Mouse (Mus musculus) left cerebral cortex, postnatal 25 days (tissue): ENCODE measurements around the gene Mthfd1l. TPM values are rescaled to one million over a fixed set of nuclear protein-coding genes. Genes with fewer than 3 reads are reported as not detected.

Source experiments
- DNase-seq, 2 experiments: peaks; one replicate each; pipeline ENCODE4 v3.0.0; 2022; ENCODE audit warnings: low spot score in 2 of 2, mixed read lengths in 1 of 2
- intact Hi-C: fragments of 180-260 bp; cut with DNase I; formaldehyde crosslinking; loops from one replicate; pipeline ENCODE4 v1.15.1; 2025
- total RNA-seq, 2 experiments: library from RNA; stranded (reverse); gene quantifications; 2 replicates each; pipeline ENCODE4 v1.2.3; 2021

Gene Mthfd1l
- total RNA-seq, 2 experiments from 2014 or later, result 9.2 to 11.2 TPM

DNA sequence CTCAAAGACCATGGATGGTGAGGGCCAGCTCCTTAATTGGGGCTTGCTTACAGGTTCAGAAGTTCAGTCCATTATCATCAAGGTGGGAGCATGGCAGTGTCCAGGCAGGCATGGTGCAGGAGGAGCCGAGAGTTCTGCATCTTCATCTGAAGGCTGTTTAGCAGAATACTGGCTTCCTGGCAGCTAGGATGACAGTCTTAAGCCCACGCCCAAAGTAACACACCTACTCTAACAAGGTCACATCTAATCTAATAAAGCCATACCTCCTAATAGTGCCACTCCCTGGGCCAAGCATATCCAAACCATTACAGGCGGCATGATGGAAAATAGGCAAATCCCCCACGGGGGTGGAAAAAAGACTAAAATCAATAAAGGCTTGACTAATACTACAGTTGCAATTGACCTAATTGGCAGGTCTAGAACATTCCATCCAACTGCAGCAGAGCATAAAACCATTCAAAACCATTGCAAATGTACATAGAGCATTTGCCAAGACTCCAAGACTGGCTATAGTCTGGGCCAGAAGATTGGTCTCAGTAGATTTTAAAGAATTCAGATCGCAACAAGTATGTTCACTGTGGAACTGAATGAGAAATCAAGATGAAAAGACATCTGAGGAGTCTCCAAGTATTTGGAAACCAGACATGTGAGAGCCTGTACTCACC lies 162.3 kb downstream of the Mthfd1l start:
- DNase-seq, result no peak
- intact Hi-C loops, result no loop called here

DNA sequence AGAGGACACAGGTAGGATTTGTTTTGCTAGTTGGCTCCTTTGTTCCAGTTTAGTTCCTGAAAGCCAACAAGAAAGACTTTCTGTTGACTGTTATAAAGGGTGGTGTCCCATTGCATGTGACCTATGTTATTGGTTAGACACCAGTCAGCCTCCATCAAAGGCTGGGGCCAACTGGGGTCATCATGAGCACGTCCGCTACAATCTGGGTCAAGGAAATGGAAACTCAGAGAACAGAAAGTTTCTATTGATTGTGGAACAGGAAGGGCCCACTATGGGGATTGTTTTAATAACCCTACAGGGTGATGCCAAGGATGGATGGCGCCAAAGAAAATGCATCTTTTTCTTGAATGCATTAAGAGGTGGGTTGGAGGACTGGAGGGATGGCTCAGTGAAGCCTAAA lies 166.6 kb downstream of the Mthfd1l start:
- intact Hi-C loops, result no loop called here
- no peak for DNase-seq

DNA sequence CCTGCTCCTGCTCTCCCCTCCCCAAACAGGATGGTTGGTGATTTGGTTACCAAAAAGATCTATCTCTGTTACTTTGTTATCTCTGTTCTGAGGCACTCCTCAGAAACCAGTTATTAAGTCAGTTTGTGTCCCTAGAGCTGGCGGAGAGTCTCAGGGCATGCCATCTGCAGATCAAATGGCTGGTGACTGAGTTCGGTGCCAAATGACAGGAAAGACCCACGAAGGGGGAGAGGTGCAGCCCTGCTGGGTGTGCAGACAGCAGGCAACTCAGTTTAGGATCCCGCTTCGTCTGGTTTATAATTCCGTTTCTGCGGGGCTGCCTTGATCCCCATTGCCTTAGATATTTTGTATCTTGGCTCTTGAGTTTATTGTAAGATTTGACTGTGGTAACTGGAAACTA lies 168.8 kb downstream of the Mthfd1l start:
- no peak for DNase-seq

DNA sequence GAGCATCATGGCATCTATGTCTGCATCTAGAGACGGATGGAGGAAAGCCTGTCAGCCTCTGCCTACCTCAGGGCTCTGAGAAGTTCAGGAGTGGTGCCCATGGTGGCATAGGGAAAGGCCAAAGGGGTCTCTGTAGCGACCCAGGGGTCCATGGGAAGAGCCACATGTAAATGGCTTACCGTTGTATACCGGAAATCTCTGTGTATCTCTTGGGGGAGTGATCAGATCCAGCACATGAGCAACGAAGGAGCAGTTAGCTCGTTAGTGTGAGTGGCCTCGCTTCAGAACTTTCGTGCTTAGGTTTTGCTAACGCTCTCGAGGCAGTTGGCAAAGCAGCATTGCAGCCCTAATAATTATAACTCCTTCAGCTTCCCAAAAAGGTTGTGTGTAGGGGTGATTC lies 169.9 kb downstream of the Mthfd1l start:
- no peak for DNase-seq
- intact Hi-C loops, result no loop called here

More for the DNA sequence above, 168.8 kb downstream of the Mthfd1l start:
- intact Hi-C loops, result no loop called here

DNA sequence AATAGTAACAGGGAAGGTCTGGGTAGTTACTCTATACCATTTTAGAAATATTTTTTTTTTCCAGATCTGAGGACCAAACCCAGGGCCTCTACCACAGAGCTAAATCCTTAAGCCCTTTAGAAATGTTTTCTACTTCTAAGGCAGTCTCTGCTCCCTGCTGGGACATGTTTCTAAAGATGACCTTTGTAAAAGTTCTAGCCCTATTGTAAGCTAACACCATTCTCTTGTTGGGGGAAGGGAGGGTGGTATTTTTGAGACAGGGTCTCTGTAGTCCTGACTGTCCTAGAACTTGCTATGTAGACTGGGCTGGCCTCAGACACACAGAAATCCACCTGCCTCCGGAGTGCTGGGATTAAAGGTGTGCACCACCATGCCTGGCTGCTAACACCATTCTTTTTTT lies 170.5 kb downstream of the Mthfd1l start:
- intact Hi-C loops, result no loop called here
- no peak for DNase-seq

DNA sequence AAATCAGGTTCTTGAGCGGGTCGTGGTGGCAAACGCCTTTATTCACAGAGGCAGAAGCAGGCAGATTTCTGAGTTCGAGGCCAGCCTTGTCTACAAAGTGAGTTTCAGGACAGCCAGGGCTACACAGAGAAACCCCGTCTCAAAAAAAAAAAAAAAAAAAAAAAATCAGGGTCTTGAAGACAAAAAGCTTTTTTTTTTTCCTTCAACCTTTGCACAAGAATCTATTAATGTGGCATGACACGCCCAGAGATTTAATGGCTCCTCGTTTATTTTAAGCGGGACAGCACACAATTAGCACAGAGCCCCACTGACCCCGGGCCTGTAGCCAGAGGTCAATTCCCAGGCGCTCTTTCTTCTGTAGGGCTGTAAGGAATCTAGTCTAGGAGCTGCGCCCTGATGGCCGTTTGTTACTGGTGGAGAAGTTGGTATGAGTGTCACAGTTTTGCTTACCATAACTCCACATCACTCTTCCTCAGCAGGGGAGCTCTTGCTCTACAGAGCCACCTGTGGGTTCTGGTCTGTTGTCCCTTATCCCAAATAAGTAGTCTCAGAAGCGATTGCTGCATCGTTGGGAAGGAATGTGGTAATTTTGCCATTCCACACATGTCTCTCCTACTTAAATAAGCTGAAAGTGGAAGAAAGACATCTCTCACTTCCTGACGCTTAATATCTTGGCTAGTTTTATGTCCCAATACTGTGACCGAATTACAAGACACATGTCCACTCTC lies 172.3 kb downstream of the Mthfd1l start:
- no peak for DNase-seq
- intact Hi-C loops, result no loop called here

DNA sequence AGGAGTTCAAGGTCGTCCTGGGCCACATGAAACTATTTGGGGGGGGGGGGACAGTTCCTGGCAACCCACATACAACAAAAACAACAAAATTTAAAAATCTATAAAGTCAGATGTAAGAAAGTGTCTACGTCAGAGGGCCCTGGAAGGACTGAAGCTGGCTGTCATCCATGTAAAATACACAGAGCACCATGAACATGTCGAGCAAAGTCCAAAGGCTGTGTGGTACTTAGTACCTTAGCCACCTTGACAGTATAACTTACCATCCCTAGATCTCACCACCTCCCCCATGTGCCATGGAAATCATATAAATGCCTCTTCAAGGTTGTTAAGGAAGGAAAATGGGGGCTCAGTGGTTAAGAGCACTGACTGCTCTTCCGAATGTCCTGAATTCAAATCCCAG lies 174.0 kb downstream of the Mthfd1l start:
- intact Hi-C loops, result no loop called here
- no peak for DNase-seq

DNA sequence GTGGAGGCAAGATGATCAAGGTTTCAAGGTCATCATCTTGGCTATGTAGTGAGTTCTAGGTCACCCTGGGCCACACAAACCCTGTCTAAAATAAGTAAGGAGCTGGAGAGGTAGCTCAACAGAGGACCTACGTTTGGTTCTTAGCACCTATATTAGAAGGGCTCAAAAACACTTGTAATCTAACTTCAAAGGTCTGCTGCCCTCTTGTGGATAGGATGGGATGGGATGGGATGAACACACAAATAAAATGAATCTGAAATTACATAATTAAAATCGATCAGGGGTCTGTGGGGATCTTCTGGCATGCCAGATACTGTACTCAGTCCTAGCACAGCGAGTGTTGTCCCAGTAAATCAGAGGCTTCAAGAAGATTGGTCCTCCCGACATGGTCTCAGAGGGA lies 178.2 kb downstream of the Mthfd1l start:
- no peak for DNase-seq
- intact Hi-C loops, result no loop called here

DNA sequence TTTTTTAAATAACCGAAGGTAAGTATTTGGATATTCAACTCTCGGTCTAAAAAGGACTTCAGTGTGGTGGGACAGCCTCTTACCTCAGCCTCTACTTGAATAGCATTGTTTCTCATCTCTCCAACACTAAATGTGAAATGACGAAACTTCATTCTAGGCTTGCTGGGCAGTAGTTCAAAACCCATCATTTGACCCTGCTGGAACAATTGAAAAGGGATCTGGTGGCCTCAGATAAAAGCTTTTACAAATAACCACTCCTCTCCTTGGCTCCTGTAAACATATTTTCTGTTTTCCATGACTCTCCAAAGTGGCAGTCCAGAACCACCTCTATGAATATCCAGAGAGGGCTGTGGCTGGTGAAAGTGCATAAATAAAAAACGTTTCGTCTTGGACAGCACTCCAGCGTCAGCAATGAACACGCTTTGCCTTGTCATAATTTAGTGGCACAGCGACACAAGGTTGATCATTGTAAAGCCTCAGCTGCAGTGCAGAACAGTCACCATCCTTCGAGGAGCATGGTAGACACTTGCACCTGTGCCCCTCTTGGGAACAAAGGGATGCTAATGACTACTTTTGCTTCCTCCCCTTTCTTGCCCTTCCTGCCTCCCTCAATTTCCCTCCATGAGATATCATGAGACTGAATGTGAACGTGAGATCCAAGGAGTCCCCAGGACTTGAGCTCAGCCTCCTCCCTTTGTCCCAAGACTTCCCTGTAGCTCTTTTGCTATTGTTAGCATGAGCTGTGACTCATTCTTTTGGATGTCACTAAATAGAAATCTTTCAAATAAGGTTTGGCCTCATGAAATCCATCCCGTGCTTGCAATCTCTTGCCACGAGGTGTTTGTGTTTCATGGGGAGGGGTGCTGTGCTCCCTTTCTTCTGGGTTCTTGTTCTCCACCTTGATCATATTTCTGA lies 179.2 kb downstream of the Mthfd1l start:
- no peak for DNase-seq
- intact Hi-C loops, result no loop called here

DNA sequence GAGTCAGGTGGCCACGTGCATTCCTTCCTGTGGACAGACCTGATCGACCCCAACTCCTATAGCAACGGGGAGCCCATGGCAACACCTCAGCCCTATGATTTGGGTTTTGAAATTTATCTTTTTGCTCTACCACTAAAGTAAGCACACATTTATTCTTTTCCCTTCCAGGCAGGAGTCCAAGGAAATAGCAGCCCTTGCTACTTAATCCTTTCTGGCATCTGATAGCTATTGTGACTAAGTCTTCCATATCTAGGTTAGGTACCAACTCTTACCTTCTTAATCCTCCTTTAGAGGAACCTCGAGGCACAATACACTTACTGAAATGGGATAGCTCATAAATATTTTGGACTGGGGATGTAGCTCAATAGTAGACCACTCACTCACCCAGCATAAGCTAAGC lies 180.1 kb downstream of the Mthfd1l start:
- intact Hi-C loops, result no loop called here
- DNase-seq, result no peak

DNA sequence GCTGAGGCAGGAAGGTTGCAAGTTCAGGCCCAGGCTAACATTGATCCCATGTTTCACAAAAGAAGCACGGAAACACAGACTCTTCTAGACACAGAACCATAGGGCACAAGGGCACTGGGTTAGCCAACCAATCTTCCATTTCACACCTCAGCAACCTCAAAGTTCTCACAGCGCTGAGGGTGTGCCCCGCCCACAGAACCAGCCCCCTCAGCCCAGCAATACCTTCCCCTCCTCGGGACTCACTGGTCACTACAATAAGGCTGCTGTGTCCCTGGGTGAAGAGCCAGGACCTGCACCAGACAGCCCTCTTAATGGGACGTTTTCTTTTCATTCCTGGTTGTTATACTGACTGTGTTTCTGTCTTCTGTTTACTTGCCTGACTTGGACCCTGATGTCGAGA lies 181.1 kb downstream of the Mthfd1l start:
- intact Hi-C loops, result no loop called here
- DNase-seq, result no peak

DNA sequence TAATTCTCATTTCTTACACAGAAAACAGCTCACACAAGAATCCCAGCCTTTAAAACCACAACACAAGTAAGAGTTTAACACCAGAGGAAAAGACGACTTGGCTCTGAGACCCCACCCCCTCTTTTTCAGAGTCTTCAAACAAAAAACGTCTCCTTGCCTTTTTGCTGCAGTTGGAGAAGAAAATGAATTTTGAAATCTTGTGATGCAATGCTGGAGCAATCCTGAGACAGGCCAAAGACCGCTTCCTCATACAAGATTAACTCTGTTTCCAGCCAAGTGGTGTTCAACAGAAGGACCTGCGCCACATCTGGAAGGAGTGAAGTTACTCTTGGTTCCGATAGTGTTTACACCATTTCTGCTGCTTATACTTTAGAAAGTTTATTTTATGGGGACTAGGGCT lies 182.6 kb downstream of the Mthfd1l start:
- intact Hi-C loops, result no loop called here

DNA sequence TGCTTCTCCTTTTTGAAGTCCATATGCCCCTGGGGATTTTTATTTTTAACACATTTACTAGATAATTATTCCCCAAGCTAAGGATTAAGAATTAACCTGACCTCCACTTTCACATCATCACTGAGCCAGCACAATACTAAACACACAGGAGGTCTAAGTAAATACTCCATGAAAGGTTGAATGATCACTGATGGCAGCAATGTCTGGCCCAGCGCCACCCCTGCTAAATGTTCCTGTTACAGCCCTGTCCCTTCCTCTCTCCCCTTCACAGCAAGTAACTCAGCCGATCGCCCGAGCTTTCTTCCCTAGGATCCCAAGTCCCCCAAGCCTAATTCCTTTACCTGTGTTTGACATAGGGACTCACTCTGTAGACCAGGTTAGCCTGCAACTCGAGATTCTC lies 185.6 kb downstream of the Mthfd1l start:
- no peak for DNase-seq

More for the DNA sequence above, 182.6 kb downstream of the Mthfd1l start:
- no peak for DNase-seq

DNA sequence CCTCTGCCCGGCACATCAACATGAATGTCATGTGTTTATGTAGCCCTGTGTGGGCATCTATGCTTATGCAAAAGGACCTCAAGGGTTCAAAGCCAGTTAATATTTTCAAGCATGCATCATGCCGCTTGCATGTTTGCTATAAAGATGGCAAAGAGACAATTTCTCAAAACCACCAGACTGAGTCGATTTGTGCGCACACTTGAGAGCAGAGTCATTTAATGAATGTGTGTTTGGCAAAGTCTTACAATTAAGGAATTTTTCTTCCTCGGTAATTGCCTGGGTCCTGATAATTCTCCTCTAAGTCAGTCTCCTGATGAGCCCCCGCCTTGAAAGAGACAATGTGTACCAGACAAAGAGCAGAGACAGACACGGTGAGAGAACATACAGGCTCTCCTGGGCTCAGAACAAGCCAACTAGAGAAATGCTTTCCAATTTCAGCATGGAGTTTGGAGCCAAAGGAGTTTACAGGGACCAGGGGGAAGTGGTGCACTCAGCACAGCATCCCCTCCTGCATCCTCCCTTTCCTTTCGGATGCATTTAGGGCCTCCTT lies 186.7 kb downstream of the Mthfd1l start:
- no peak for DNase-seq
- intact Hi-C loops, result no loop called here

More for the DNA sequence above, 185.6 kb downstream of the Mthfd1l start:
- intact Hi-C loops, result no loop called here

DNA sequence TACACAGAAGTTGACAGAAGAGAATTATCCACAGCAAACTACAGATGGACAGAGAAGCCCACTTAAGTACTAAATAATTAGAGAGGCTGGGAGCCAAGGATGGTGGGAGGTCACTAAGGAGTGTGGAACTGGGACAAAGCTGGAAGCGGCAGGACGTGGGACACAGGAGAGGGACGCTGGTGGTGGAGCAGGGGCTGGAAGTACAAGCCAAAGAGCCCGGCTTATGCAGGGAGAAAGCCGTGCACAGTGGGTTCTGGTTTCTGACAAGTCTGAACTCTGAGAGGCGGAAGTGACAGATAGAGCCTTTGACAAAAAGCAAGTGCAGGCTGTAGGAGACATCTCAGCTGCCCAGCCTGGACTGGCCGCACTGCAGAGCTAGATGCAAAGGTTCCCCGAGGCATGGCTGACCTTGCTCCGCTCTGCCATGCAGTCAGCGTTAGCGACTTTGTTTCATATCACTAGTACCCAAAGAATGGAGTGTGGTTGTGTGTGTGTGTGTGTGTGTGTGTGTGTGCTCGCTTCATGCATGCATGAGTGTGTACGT lies 187.4 kb downstream of the Mthfd1l start:
- intact Hi-C loops, result no loop called here
- no peak for DNase-seq

DNA sequence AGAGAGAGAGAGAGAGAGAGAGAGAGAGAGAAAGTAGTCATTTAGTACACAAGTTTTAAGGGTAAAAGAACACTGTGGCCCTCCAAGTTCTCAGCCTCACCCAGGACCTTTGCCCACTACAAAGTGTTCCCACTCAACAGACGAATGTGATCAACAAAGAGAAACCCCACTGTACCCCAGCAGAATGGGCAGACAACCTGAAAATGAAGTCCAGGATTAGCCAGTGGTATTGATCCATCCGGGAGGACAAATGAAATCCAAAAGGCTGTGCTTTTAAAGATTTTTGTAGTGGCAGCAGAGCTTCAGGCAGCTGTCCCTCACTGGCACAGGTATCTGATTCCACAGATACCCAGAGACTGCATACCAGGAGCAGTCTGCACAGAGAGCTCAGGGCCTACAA lies 189.1 kb downstream of the Mthfd1l start:
- intact Hi-C loops, result no loop called here
- DNase-seq, result no peak

DNA sequence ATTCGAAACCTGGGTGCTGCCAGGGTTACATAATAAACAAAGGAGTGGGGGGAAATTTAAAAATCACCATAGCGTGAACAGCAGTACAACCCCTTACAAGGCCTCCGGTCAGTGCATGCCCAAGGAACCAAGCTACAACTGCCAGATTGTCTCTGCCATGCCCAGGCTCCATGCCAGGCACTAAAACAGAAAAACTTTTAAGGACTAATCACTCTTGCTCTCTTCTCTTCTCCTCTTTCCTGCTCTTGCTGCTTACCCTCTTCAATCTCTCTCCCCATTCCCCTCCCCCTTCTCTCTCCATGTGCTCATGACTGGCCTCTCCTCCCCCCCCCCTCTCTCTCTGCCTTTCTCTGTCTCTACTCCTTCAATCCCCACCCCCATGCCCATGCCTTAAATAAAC lies 190.1 kb downstream of the Mthfd1l start:
- intact Hi-C loops, result no loop called here
- DNase-seq, result no peak

DNA sequence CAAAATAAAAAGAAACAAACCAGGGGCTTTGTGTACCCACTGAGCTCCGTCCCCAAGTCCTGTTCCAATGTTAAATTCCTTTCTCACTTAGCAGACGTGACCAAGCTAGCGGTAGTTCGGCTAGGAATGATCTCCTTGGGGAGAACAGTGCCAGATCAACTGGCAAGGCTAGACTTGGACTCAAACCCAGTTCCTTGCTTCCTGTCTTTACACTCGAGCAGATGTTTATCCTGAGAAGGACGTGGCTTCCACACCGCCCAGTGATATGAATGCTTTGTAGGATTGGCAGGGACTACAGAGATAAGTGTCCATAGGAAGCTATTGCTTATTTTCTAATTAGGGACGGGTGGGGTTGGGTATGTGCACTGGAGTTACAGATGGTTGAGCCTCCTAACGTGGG lies 191.8 kb downstream of the Mthfd1l start:
- DNase-seq, result no peak
- intact Hi-C loops, result no loop called here

DNA sequence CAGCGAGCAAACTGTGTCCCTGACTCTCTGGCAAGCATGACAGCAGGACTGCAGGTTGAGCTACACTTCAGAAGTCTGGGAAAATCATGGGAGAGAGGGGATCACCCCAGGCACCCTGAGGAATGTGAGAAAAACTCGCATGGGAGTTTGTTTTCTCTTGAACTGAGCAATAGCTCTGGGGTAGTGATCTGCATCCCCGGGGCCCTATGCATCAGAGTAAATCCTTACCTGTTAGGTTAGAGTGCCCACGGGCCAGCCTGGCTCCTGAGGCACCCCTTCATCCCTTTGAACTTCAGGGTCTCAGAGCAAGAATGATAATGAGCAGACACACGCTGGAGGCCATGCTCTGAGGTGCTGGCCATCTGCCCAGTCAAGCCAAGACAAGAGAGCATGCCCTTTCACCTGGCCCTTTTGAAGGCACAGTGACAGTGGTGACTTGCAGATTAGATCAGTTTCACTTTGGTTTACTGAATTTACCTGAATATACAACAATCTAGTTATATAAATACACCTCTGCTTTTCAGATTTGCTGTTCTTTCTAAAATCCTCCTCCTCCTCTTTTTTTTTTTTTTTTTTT lies 195.4 kb downstream of the Mthfd1l start:
- intact Hi-C loops, result no loop called here

DNA sequence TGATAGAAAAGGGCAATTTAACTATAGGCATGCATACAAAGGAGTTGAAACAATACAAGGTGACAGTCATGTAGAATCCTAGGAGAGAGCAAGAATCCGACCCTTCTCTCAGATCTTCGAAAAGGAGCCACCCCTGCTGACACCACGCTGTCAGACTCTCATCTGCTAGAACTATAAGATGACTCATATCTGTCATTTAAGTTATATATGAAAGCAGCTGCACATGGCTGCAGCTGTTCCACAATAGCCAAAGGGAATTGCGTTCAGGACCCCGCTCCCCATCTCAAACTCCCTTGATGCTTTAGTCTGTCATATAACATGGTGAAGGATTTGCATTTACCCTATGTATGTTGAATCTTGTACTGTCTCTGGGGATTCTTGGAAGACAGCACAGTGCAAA lies 201.3 kb downstream of the Mthfd1l start:
- intact Hi-C loops, result no loop called here
- no peak for DNase-seq

More for the DNA sequence above, 195.4 kb downstream of the Mthfd1l start:
- DNase-seq, result no peak
